Mouse (Mus musculus) heart, adult 9 months (tissue): Measurements from ENCODE around the gene Timm8a1.
A peak's percentile ranks its signal among the peaks of the same experiment; 100 is the strongest.
"Not testable (repeated sequence)": the region's sequence is repeated elsewhere in the genome, so short reads cannot be mapped to it uniquely, and the experiment has no call there.

Source experiments
- DNase-seq, 2 experiments: peaks; one replicate each; pipeline ENCODE4 v3.0.0; 2022; ENCODE audit warnings: low spot score in 2 of 2

Timm8a1 gene

DNA sequence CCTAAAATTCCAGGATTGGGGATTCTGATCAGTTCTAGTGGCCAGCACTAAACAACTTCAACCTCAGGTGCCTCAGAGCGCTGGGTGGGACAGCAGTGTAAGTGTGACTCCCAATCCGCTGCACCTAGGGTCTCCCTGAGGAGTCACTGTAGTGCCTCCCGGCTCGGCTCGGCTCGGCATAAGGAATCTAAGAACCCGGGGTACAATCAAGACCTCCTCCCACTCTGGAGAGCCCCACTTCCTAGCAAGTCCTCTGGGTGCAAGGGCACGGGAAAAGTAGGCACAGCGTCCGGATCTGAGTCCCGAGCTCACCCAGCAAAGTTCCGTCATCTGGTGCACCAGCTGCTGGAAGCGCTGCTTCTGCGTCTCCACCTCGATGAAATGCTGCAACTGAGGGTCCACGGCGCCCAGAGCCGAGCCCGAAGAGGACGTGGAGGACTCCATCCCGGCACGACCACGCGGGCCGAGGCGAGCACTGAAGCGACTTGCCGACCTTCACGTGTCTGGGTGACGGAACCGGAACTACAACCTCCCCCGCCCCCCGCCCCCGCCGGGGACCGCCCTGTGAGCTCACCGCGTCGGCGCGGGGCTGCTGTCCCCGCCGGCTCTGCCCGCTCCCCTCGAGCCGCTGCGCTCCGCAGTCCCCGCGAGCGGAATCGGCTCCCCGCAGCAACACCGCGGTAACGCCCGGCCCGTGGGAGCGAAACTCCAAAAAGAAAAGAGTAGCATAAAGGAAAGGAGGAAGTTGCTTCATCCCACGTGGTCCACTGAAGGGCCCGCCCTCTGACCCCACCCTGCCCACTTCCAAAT is at the start of gene Timm8a1:
Gene Timm8a1, minus strand, starts transcription at position 721 of the 810 bp plus-strand sequence.
- peak; percentile 49 to 59 for DNase-seq

GRCm38 (mm10) chrX:134589836-134590235 is 48.2 kb upstream of the Timm8a1 start:
- DNase-seq, result no peak

DNA sequence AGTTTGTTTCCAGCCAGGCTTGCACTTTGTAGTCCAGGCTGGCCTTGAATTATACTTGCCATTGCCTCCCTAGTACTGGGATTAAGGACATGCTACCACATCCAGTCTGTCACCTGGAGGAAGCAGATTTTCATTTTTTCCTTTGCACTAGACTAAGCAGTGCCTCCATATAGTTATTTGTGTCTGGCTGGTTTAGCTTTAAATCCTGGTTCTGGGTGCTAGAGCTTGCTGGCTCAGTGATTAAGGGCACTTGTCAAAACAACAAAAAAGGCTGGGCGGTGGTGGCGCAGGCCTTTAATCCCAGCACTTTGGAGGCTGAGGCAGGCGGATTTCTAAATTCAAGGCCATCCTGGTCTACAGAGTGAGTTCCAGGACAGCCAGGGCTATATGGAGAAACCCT is 47.3 kb upstream of the Timm8a1 start:
- DNase-seq, result no peak

GRCm38 (mm10) chrX:134588261-134588660 is 46.6 kb upstream of the Timm8a1 start:
- DNase-seq, result no peak

DNA sequence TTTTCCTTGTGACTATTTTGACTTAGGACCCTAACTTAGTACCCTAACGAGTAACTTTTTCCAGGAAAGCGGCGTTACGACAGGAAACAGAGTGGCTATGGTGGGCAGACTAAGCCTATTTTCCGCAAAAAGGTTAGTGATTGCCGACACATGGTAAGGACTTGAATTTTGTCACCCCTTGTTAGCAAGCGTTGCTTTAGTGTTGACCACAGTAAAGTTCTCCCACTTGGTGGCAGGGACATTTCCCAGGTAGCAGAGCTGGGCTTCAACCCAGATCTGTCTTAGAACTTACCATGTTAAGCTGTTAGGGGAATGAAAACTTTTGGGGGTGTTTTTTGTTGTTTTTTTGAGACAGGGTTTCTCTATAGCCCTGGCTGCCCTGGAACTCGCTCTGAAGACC is 44.8 kb upstream of the Timm8a1 start:
- no peak for DNase-seq

DNA sequence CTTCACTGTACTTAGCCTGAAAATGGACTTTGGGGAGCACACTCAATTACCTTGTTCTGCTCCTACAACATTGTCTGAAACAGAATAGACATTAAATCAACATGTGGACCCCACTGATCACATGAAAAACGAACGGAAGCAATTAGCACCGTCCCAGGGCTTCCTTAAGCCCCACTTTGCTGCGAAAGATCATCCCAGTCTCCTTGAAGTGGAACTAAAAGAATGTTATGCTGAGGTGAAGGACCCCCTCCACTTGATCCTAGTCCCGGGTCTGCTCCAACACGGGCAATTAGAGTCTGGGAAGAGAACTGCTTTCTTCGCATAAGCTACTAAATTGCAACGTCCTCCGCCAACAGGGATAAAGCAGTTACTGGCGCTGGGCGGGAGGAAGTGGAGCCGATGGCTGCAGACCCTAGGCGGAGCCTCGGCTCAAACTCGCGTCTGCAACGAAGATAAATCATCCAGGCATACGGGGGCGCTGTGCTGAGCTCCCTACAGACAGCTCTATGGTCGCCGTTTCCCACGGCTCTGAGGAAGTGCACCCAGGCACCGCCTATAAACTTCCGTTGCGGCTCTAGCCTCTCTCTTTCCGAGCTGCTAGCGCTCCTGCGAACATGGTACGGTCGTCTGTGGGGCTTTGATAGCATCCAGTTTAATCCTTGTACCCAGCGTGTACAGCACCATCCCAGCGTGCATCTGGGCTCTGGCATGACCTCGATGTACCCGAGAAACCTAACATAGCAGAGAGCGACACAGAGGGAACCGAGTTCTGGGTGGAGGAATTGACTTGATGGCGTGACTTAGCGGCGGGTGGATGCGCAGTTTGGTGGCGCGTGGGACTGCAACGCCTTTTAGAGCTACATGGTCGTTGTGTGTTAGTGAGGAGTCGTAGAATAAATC is 43.7 kb upstream of the Timm8a1 start, which contains the start of gene Rpl36a:
Gene Rpl36a, plus strand, starts transcription at position 552 of the 900 bp plus-strand sequence.
- DNase-seq, result peak; percentile 84 to 89

DNA sequence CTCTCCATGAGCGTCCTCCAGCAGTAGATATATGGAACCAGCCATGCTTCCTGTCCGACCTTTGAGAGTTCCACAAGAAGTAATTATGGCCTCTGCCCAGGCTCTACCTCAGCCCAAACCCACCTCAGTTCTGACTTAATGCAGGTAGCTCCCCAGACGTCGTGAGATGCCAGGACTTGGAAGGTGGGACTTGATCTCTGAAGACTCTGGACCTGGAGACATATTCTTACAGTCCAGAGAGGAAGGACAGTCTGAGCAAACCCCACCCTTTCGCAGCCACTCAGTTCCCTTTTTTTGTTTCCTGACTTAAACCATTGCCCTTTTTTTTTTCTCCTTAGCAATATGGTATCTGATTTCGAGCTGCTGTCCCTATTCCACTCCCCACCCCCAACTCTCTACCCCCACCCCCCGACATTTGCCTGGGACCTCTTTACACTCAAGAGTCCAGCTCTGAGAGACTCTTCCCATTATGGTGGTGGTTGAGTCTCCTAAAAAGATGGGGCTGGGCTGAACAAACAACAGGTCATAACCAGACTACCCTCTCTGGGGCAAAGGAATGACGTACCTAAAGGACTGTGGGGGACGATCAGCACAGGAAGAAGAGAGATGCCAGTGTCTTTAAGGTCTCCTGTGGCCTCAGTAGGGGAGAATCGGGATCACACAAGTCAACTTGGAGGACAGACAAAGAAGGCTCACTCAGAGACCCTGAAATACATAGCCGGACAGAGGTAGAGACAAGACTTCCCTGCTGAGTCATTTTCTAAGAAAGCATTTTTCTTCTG is 41.4 kb upstream of the Timm8a1 start, which contains the start of gene Btk:
Gene Btk, minus strand, starts transcription at position 683 of the 782 bp plus-strand sequence.
- DNase-seq, result no peak

- DNase-seq, result no peak
These were observed 40.6 kb upstream of the Timm8a1 start for GRCm38 (mm10) chrX:134582270-134582669.

DNA sequence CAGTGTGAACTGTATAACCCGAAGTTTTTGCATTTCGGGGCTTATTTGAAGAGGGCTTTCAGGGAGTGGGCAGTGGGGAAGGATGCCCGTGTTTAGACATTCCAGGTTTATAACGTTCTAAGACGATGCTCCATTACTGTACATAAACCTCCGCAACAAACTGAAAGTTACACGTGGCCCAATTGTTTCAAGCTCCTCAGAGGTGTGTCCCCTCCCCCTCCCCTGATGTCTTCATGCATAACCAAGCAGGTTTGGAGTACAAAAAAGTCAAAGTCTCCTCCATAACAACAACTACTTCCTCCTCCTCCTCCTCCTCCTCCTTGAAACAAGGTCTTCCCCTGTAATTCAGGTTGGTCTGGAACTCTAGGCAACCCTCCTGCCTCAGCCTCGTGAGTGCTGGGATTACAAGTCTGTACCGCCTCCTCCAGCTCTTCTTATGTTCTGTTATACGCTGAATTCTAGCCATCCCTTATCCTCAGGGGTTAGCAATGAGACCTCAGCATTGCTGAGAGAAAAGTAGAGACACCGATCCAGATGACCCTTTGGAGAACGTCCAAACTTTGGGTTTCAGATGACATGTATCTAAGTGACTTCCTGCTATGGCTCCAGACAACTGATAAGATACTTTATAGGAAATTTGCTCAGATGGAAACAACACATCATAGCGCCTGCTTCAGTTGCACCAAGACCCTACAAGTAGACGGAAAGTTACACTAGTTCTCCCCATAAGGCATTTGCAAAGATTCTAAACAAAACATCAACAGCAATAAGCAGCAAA is 39.1 kb upstream of the Timm8a1 start:
- no peak for DNase-seq

DNA sequence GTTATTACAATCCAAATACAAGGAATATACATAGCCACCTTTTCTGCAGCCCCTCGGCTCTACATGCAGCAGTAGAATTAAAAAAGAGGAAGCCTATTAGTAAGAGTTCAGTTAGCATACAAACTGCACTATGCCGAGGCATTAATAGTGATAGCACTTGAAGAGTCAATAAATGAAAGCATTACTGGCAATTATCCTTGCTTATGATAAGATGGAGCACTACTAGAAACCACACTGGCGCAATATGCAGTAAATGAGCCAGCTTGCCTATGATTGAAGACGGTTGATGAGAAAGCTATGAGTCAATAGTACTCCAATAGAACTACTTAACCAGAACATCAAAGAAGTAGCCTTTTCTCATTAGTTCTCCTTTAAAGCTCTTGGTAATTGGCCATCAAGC is 36.2 kb upstream of the Timm8a1 start:
- no peak for DNase-seq

DNA sequence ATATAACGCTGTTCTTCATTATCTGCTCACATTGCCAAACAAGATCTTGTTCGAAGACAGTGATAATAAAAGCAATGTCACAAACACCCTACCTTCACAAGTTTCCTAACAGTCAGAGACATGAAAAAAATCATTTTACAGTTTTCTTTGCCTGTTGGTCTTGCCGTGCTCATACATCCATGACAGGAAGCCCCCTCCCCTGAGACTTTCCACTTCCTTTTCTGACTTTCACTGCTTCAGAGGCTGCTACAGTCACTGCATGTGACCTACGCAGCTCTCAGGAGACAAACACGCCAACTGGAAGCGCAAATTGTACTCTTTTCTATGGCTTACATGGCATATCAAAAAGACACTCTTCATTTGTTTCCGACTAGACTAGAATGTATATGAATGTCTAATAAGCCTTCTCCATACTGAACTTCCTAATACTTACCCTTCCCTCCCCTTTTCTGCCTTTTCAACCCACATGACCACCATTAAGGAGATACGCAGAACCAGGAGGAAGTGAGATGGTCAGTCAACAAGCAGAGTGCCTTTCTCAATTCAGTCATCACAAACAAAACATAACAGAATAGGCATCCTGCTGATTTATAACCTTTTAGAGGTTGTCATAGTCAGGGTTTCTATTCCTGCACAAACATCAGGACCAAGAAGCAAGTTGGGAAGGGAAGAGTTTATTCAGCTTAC is 25.0 kb upstream of the Timm8a1 start:
- no peak for DNase-seq

DNA sequence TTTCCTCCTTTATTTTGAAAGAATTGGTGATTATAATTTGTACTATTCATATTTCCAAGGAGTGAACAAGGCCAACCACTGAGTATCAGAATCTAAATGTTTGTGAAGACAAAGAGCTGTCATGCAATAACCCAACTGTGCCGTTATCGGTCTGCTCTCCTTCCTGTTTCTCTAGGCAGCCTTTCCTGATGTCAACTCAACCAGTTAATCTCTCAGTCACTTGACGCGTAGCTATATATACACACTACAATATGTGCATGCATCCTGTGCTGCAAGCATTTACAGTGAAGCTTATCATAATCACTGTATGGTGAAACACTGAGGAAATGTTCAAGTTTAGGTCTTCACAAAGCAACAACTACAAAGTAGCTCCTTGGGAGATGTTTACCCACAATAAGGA is 22.7 kb upstream of the Timm8a1 start:
- DNase-seq, result no peak

DNA sequence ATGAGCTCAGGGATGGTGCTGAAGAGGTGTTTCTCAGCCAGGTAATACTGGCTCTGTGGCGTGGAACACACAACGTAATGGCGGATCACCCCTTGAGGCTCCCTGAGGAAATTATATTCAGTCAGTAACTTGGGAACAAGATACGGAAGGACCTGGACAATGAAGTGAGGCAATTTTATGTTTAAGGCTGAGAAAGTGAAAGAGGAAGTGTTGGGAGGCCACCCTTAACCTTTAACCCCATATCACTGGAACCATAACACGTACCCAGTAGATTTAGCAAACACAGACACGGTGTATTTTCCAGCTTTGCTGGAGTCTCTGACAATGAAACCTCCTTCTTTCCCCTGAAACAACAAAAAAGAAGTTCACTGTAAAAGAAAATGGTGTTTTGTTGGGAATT is 12.8 kb upstream of the Timm8a1 start:
- no peak for DNase-seq

DNA sequence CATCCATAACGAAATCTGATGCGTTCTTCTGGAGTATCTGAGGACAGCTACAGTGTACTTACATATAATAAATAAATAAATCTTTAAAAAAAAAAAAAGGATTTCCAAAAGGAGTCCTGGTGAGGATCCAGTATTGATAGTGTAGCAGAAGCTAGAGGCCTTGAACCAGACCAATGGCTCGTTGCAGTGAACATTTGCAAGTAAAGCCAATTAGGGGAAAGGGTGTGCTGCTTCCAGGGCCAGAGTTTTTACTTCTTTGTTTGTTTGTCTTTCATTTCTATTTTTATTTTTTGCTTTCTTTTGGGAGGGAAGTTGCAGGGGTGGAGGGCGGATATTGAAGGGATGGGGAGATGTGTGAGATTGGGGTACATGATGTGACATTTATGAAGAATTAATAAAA is 11.7 kb upstream of the Timm8a1 start:
- DNase-seq, result no peak

GRCm38 (mm10) chrX:134550903-134551302 is 9.2 kb upstream of the Timm8a1 start:
- peak in 1 of 2 experiments; percentile 19 for DNase-seq

DNA sequence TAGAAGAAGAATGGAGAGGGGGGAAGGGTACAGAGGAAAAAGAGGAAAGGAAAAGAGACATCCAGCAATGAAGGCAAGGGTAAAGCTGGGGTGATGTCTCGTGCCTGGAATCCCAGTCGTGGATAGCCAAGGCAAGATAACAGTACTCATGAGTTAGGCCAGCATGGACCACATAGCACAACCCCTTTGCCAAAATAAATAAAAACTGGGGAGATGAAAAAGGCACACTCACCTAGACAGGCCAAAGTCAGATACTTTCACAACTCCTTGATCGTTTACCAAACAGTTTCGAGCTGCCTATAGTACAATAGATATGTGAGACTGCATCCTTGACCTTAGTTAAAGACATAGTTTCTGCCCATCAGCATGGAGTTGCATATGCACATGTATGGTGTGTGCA is 5.7 kb upstream of the Timm8a1 start:
- DNase-seq, result no peak

- no peak for DNase-seq
These were observed 267 bp upstream of the Timm8a1 start for GRCm38 (mm10) chrX:134541955-134542308.

DNA sequence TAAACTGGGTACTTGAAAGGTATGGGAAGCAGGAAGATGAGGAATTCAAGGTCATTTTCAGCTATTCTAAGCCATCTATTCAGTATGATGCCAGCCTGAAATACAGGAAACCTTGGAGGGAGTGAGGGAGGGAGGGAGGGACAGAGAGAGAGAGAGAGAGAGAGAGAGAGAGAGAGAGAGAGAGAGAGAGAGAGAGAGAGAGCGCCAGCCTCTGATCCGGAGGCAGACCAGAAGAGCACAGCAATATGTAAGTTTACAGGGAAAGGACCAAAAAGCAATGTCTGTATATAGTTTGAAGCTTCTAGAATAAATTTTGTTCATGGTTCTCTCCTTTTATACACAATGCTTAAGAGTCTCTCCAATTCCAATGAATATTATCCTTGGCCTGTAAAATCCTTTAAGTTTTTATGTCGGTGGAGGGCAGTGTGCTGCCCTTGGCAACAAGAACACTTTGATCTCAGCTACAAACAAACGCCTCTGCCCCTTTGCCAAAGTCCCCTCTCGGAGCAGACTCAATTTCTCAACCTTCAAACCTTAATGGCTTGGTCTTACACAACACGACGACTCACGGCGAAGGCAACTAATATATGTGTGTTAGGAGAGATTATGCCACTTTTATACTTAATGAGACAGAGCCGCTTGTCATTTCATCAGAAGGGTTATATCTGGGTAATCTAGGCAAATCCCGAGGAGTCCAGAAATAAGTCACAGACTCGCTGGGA is 1.1 kb downstream of the Timm8a1 start:
- DNase-seq, result no peak

DNA sequence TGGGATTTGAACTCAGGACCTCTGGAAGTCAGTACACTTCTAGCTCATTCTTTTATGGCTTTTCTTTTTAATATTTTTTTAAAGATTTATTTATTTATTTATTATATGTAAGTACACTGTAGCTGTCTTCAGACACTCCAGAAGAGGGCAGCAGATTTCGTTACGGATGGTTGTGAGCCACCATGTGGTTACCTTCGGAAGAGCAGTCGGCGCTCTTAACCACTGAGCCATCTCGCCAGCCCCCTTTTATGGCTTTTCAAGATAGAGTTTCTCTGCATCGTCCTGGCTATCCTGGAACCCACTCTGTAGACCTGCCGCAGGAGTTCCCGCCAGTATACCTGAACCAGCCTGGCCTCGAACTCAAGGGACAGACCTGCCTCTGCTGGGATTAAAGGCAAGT is 1.9 kb downstream of the Timm8a1 start:
- not testable (repeated sequence) for DNase-seq

DNA sequence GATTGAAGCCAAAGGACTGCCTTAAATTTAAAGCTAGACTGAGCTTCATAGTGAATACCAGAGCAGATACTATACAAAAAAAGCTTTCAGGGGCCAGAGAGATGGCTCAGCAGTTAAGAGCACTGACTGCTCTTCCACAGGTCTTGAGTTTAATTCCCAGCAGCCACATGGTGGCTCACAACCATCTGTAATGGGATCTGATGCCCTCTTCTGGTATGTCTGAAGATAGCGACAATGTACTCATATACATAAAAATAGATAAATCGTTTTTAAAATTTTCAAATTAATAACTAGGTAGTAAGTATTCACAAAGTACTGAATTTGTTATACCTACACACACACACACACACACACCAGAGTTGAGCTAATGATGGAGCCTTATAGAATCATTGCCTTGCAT is 8.3 kb downstream of the Timm8a1 start:
- no peak for DNase-seq
